Mouse (Mus musculus) kidney, adult 2 months (tissue): ENCODE measurements around the gene Fam222b. TPM values are rescaled to one million over a fixed set of nuclear protein-coding genes. Genes with fewer than 3 reads are reported as not detected.

Experiments used
- DNase-seq: peaks from one replicate; pipeline ENCODE4 v3.0.0; 2021
- H3K27ac ChIP-seq: fragments of 200-500 bp; 2 replicates; pipeline ENCODE4 v1.5.1; 2012; ENCODE audit warnings: low read depth, low read length, control low read depth, inconsistent platforms; ENCODE audit not compliant: insufficient read depth
- H3K27me3 ChIP-seq: fragments of 200-500 bp; replicated peaks from 2 replicates; pipeline ENCODE4 v1.6.1; 2012; ENCODE audit warnings: mild to moderate bottlenecking, moderate library complexity, low read length, inconsistent platforms; ENCODE audit not compliant: control insufficient read depth, insufficient read depth
- H3K36me3 ChIP-seq: fragments of 200-500 bp; 2 replicates; pipeline ENCODE4 v1.6.1; 2012; ENCODE audit warnings: mild to moderate bottlenecking, moderate library complexity, low read length, inconsistent platforms; ENCODE audit not compliant: control insufficient read depth, insufficient read depth
- H3K4me1 ChIP-seq: fragments of 200-500 bp; 2 replicates; pipeline ENCODE4 v1.6.1; 2011; ENCODE audit warnings: low read length; ENCODE audit not compliant: control insufficient read depth, insufficient read depth
- H3K4me3 ChIP-seq: fragments of 200-500 bp; 2 replicates; pipeline ENCODE4 v1.5.1; 2011; ENCODE audit warnings: mild to moderate bottlenecking, low read depth, low read length, control low read depth; ENCODE audit not compliant: insufficient read depth
- CTCF ChIP-seq: fragments of 200-500 bp; conservative IDR thresholded peaks from 2 replicates; pipeline ENCODE4 v1.5.1; 2011; ENCODE audit warnings: low read depth, mild to moderate bottlenecking, control low read depth, low read length, moderate library complexity, mixed read lengths; ENCODE audit not compliant: insufficient read depth, insufficient read length
- POLR2A ChIP-seq: fragments of 200-500 bp; IDR thresholded peaks from one replicate; pipeline ENCODE4 v1.6.1; 2011; ENCODE audit warnings: low read depth, low read length, control low read depth
- WGBS: fragments of 180-500 bp; shearing (Covaris S2); methylation state at CpG from one replicate; pipeline ENCODE4 v1.1.7; 2018; 5-methylcytosine and 5-hydroxymethylcytosine counted together
- polyA plus RNA-seq: library from polyadenylated mRNA; depleted of rRNA; stranded (reverse); fragments of >200 nt; gene quantifications from 2 replicates; pipeline ENCODE4 v1.2.3, GENCODE M21; 2012; rRNA removed

The Fam222b gene
- polyA plus RNA-seq, 1 experiment, result 13.4 TPM

- H3K4me3 ChIP-seq, result no peak overlapping the region
- WGBS, result 61% methylated on average over 3 of the region's 3 CpGs
- TF ChIP-seq CTCF, result no peak
- no peak for TF ChIP-seq POLR2A
- peak; percentile 49 for DNase-seq
- H3K27ac ChIP-seq, result no peak overlapping the region
- H3K36me3 ChIP-seq, result peaks cover under 1% of the 10 kb centered on the region; the same call in 1 of the 2 replicates
- H3K4me1 ChIP-seq, result peaks cover 7% of the 10 kb centered on the region; the same call in 1 of the 2 replicates
- H3K27me3 ChIP-seq, result no peaks in the 10 kb centered on the region
Measured at GRCm38 (mm10) chr11:78202372-78202771, 107.9 kb downstream of the Fam222b start.

GRCm38 (mm10) chr11:78204287-78204686 is 109.8 kb downstream of the Fam222b start:
- DNase-seq, result no peak
- Histone ChIP-seq H3K36me3 (peaks cover 2% of the 10 kb centered on the region; the same call in 1 of the 2 replicates), H3K4me3 (no peak overlapping the region), H3K4me1 (peaks cover 7% of the 10 kb centered on the region; the same call in 1 of the 2 replicates), H3K27me3 (no peaks in the 10 kb centered on the region), H3K27ac (no peak overlapping the region)
- no peak for TF ChIP-seq CTCF
- WGBS, result 83% methylated on average over 6 of the region's 6 CpGs

- H3K4me3 ChIP-seq, result no peak overlapping the region
- no peaks in the 10 kb centered on the region for H3K27me3 ChIP-seq
- peaks cover 2% of the 10 kb centered on the region; the same call in 1 of the 2 replicates for H3K36me3 ChIP-seq
- TF ChIP-seq CTCF (no peak), POLR2A (no peak)
- WGBS, result 51% methylated on average over 13 of the region's 13 CpGs
- DNase-seq, result no peak
- H3K4me1 ChIP-seq, result peaks cover 7% of the 10 kb centered on the region; the same call in 1 of the 2 replicates
- no peak overlapping the region for H3K27ac ChIP-seq
Measured at GRCm38 (mm10) chr11:78205361-78206206, 111.1 kb downstream of the Fam222b start.

Other genes with a start within 250 kb of the Fam222b start
- gene Pipox, start 200.6 kb upstream of the Fam222b start, polyA plus RNA-seq, result 239 and 257 TPM in 2 replicates
- gene Sez6, start 163.9 kb upstream of the Fam222b start, polyA plus RNA-seq, result 0.12 and 0.27 TPM in 2 replicates
- gene Phf12, start 111.9 kb upstream of the Fam222b start, polyA plus RNA-seq, result 33.0 and 35.7 TPM in 2 replicates
- gene Dhrs13, start 62.4 kb upstream of the Fam222b start, polyA plus RNA-seq, result 7.1 and 9.3 TPM in 2 replicates
- gene Flot2, start 56.7 kb upstream of the Fam222b start, polyA plus RNA-seq, result 95.0 and 96.9 TPM in 2 replicates
- 39.1 and 41.6 TPM in 2 replicates for gene Eral1, start 14.3 kb upstream of the Fam222b start, polyA plus RNA-seq
- gene Traf4, start 70.9 kb downstream of the Fam222b start, polyA plus RNA-seq, result 108 and 126 TPM in 2 replicates
- gene Nek8, start 82.0 kb downstream of the Fam222b start, polyA plus RNA-seq, result 18.3 and 24.6 TPM in 2 replicates
- gene Tlcd1, start 82.1 kb downstream of the Fam222b start, polyA plus RNA-seq, result 78.2 and 144 TPM in 2 replicates
- gene Rpl23a, start 88.9 kb downstream of the Fam222b start, polyA plus RNA-seq, result 153 and 278 TPM in 2 replicates
- 78.1 and 92.4 TPM in 2 replicates for gene Rab34, start 93.8 kb downstream of the Fam222b start, polyA plus RNA-seq
- 1.2 and 1.8 TPM in 2 replicates for gene Proca1, start 98.7 kb downstream of the Fam222b start, polyA plus RNA-seq
- gene Sdf2, start 151.1 kb downstream of the Fam222b start, polyA plus RNA-seq, result 127 and 129 TPM in 2 replicates
- gene Supt6, start 151.3 kb downstream of the Fam222b start, polyA plus RNA-seq, result 17.8 and 20.7 TPM in 2 replicates
- 103 and 122 TPM in 2 replicates for gene 2610507B11Rik, start 167.1 kb downstream of the Fam222b start, polyA plus RNA-seq
- 0.15 and 0.19 TPM in 2 replicates for gene BC030499, start 196.2 kb downstream of the Fam222b start, polyA plus RNA-seq
- gene Spag5, start 206.9 kb downstream of the Fam222b start, polyA plus RNA-seq, result 13.2 and 15.0 TPM in 2 replicates
- 36.2 and 43.5 TPM in 2 replicates for gene Aldoc, start 228.3 kb downstream of the Fam222b start, polyA plus RNA-seq
- 69.1 and 79.1 TPM in 2 replicates for gene Pigs, start 233.8 kb downstream of the Fam222b start, polyA plus RNA-seq
- gene Unc119, start 248.8 kb downstream of the Fam222b start, polyA plus RNA-seq, result 20.3 and 20.8 TPM in 2 replicates